Mouse (Mus musculus) heart, embryonic 16.5 days (tissue): ENCODE results near the gene Myh7b. TPM values are rescaled to one million over a fixed set of nuclear protein-coding genes. Genes with fewer than 3 reads are reported as not detected.

Source experiments
- ATAC-seq: fragments of 200-750 bp; cut with Nextera tagmentation; replicated peaks from 2 replicates; pipeline ENCODE4 v1.8.0; 2017; ENCODE audit warnings: moderate number of reproducible peaks; ENCODE audit not compliant: insufficient read depth, low FRiP score; ENCODE audit errors: extremely low read depth
- H3K27ac ChIP-seq: fragments of 300-500 bp; sonication (generic); 2 replicates; pipeline ENCODE4 v1.5.1; 2014; ENCODE audit warnings: mild to moderate bottlenecking, low read length, control low read depth, moderate library complexity
- H3K27me3 ChIP-seq: fragments of 300-500 bp; sonication (generic); 2 replicates; pipeline ENCODE4 v1.6.1; 2014; ENCODE audit warnings: low read length, mixed read lengths; ENCODE audit not compliant: control insufficient read depth, insufficient read depth
- H3K36me3 ChIP-seq: fragments of 300-500 bp; sonication (generic); 2 replicates; pipeline ENCODE4 v1.6.1; 2014; ENCODE audit not compliant: control insufficient read depth, insufficient read depth
- H3K4me1 ChIP-seq: fragments of 300-500 bp; sonication (generic); 2 replicates; pipeline ENCODE4 v1.6.1; 2014; ENCODE audit warnings: low read length, mixed read lengths; ENCODE audit not compliant: control insufficient read depth, insufficient read depth
- H3K4me2 ChIP-seq: fragments of 300-500 bp; sonication (generic); 2 replicates; pipeline ENCODE4 v1.6.1; 2014; ENCODE audit warnings: low read depth, mild to moderate bottlenecking, control low read depth, low read length
- H3K4me3 ChIP-seq: fragments of 300-500 bp; sonication (generic); 2 replicates; pipeline ENCODE4 v1.5.1; 2014; ENCODE audit warnings: mild to moderate bottlenecking, control low read depth, low read length
- H3K9ac ChIP-seq: fragments of 300-500 bp; sonication (generic); 2 replicates; pipeline ENCODE4 v1.6.1; 2014; ENCODE audit warnings: low read length, control low read depth
- H3K9me3 ChIP-seq: fragments of 300-500 bp; sonication (generic); replicated peaks from 2 replicates; pipeline ENCODE4 v1.6.1; 2016; ENCODE audit warnings: low read length; ENCODE audit not compliant: control insufficient read depth
- WGBS: fragments of 180-500 bp; shearing (Covaris S2); extraction: QIAGEN DNeasy Blood & Tissue Kit; methylation state at CpG from one replicate; pipeline ENCODE4 v1.1.7; 2014; 5-methylcytosine and 5-hydroxymethylcytosine counted together
- polyA plus RNA-seq: library from polyadenylated mRNA; unstranded; fragments of >200 nt; fragmentation: Nextera tagmentation; extraction: Ambion mirVana; gene quantifications from 2 replicates; pipeline ENCODE4 v1.2.1, GENCODE M21; 2015

Gene Myh7b
- polyA plus RNA-seq, 1 experiment from 2014 or later = 22.4 TPM

- no peak overlapping the region for H3K9ac ChIP-seq
- no peak for ATAC-seq
- no peak overlapping the region for H3K27ac ChIP-seq
- H3K4me1 ChIP-seq = no peaks in the 10 kb centered on the region
- H3K27me3 ChIP-seq = no peaks in the 10 kb centered on the region
- H3K36me3 ChIP-seq = peaks cover 57% of the 10 kb centered on the region
- H3K4me2 ChIP-seq = no peak overlapping the region
- no peak overlapping the region for H3K4me3 ChIP-seq
- WGBS = 80% methylated on average over 6 of the region's 6 CpGs
- H3K9me3 ChIP-seq = no peaks in the 10 kb centered on the region
Observed at GRCm38 (mm10) chr2:155655759-155656372, 44.9 kb downstream of the Myh7b start.

DNA sequence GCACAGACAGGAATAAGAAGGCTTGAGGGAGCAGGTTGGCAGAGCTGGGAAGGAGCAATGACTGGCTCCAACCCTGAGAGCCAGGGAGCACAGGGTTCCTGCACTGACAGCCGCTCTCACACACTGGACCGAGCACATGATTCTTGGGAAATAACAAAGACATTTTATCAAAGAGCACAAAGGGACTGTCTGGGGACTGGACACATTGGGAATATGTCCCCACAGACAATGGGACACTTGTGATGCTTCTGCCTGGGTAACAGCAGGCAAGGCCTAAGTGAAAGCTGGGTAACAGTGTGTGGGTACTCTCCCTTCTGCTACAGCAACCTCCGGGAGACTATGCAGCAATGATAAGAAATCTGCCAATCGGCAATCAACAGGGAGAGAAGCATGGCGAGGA, 51.4 kb downstream of the Myh7b start:
- Histone ChIP-seq H3K27me3 (no peaks in the 10 kb centered on the region), H3K27ac (no peak overlapping the region), H3K4me1 (no peaks in the 10 kb centered on the region), H3K9ac (no peak overlapping the region), H3K4me3 (no peak overlapping the region), H3K36me3 (peaks cover 49% of the 10 kb centered on the region), H3K4me2 (no peak overlapping the region), H3K9me3 (no peaks in the 10 kb centered on the region)
- 90% methylated on average over 5 of the region's 5 CpGs for WGBS
- ATAC-seq = no peak

GRCm38 (mm10) chr2:155663097-155663496, 52.1 kb downstream of the Myh7b start:
- Histone ChIP-seq H3K4me1 (no peaks in the 10 kb centered on the region), H3K27ac (no peak overlapping the region)

GRCm38 (mm10) chr2:155663910-155664460, 53.0 kb downstream of the Myh7b start:
- Histone ChIP-seq H3K27ac (no peak overlapping the region), H3K27me3 (no peaks in the 10 kb centered on the region), H3K4me1 (no peaks in the 10 kb centered on the region), H3K4me3 (no peak overlapping the region), H3K9me3 (no peaks in the 10 kb centered on the region), H3K36me3 (peaks cover 45% of the 10 kb centered on the region), H3K4me2 (no peak overlapping the region), H3K9ac (no peak overlapping the region)
- WGBS = 82% methylated on average over 6 of the region's 6 CpGs
- no peak for ATAC-seq

More at GRCm38 (mm10) chr2:155663097-155663496, 52.1 kb downstream of the Myh7b start:
- 20% methylated on average over 5 of the region's 5 CpGs for WGBS
- Histone ChIP-seq H3K36me3 (peaks cover 50% of the 10 kb centered on the region), H3K27me3 (no peaks in the 10 kb centered on the region), H3K9me3 (no peaks in the 10 kb centered on the region), H3K4me3 (no peak overlapping the region), H3K4me2 (no peak overlapping the region), H3K9ac (no peak overlapping the region)
- ATAC-seq = no peak

- H3K4me1 ChIP-seq = no peaks in the 10 kb centered on the region
- no peaks in the 10 kb centered on the region for H3K9me3 ChIP-seq
- no peak overlapping the region for H3K4me3 ChIP-seq
- ATAC-seq = no peak
- no peak overlapping the region for H3K9ac ChIP-seq
- H3K27ac ChIP-seq = no peak overlapping the region
- WGBS = 98% methylated on average over 8 of the region's 8 CpGs
- peaks cover 41% of the 10 kb centered on the region for H3K36me3 ChIP-seq
- no peaks in the 10 kb centered on the region for H3K27me3 ChIP-seq
- no peak overlapping the region for H3K4me2 ChIP-seq
Observed at GRCm38 (mm10) chr2:155667881-155668280, 56.9 kb downstream of the Myh7b start.

DNA sequence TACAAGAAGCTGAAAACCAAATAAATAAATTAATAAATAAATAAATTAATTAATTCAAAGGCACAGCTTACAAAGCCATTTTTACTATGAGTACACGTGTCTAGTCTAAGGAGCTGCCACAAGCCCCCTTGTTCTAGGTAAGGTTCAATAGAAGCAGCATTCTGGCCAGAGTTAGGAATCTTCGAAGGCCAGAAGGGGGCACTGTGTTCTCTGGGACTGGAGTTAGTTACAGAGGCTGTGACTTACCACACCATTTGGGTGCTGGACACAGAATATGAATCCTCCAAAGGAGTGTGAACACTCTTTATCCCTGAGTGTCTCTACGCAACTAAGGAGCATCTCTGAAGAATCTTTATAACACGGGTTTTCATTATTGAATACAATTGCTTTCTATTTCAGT, 57.4 kb downstream of the Myh7b start:
- WGBS = 82% methylated on average over 4 of the region's 4 CpGs
- ATAC-seq = no peak
- Histone ChIP-seq H3K4me1 (no peaks in the 10 kb centered on the region), H3K4me2 (no peak overlapping the region), H3K4me3 (no peak overlapping the region), H3K9me3 (no peaks in the 10 kb centered on the region), H3K9ac (no peak overlapping the region), H3K27me3 (no peaks in the 10 kb centered on the region), H3K36me3 (peaks cover 39% of the 10 kb centered on the region), H3K27ac (no peak overlapping the region)

DNA sequence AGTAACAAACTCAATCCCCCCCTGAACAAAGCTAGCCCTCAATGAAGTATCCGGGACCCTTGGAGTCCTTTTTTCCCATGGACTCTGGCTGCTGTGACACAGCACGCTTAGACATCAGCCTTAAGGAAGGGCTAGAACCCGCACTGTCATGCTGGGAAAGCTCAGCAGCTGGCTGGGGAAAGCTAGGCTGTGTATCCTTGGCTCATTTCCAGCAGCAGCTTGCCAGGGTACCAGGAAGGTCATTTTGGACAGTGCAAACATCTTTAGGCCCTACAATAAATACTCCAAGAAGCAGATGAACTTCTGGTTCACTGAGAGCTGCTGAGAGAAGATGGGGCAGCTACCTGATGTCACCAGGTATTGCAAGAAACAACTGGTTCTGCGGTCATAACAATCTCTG, 60.2 kb downstream of the Myh7b start:
- H3K9ac ChIP-seq = no peak overlapping the region
- WGBS = 71% methylated on average over 4 of the region's 4 CpGs

DNA sequence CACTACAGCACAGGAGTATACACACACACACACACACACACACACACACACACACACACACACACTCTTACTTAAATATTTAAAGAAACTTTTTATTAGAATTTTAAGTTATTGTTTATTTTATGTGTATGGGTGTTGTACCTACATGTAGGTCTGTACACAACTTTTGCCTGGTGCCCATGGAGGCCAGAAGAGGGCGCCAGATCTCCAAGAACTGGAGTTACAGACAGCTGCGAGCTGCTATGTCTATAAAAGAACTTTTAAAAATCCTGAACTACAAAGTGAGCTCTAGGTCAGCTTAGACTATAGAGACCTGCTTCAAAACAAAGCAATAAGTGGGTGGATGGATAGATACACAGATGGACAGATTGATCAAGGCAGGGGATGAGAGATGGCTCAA, 62.5 kb downstream of the Myh7b start:
- H3K27me3 ChIP-seq = no peaks in the 10 kb centered on the region
- WGBS = 39% methylated on average over 2 of the region's 2 CpGs
- no peaks in the 10 kb centered on the region for H3K4me1 ChIP-seq
- no peaks in the 10 kb centered on the region for H3K9me3 ChIP-seq
- H3K36me3 ChIP-seq = peaks cover 16% of the 10 kb centered on the region
- H3K4me3 ChIP-seq = no peak overlapping the region
- H3K4me2 ChIP-seq = no peak overlapping the region
- no peak overlapping the region for H3K27ac ChIP-seq
- no peak overlapping the region for H3K9ac ChIP-seq
- ATAC-seq = no peak

More for the DNA sequence above, 60.2 kb downstream of the Myh7b start:
- Histone ChIP-seq H3K36me3 (peaks cover 25% of the 10 kb centered on the region), H3K27me3 (no peaks in the 10 kb centered on the region), H3K4me3 (no peak overlapping the region), H3K4me1 (no peaks in the 10 kb centered on the region), H3K27ac (no peak overlapping the region), H3K9me3 (no peaks in the 10 kb centered on the region), H3K4me2 (no peak overlapping the region)
- ATAC-seq = no peak

DNA sequence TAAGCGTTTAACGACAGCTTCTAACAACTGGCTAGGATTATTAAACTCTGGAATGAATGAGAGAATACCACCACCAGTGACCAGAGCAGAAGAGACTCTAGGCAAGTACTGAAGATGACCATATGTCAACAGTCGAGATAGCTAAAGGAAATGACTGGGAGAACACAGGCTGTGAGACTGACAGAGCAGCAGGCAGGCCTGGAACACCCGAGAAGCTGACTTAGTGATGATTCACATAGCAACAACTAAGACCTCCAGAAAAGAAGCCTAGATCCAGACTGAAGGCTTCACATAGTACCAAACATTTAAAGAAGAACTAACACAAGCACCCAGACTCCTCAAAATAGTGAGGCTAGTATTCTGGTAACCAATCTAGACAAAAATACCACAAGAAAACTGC, 64.1 kb downstream of the Myh7b start:
- Histone ChIP-seq H3K4me3 (no peak overlapping the region), H3K36me3 (peaks cover 16% of the 10 kb centered on the region), H3K9ac (no peak overlapping the region), H3K27ac (no peak overlapping the region), H3K27me3 (no peaks in the 10 kb centered on the region), H3K9me3 (no peaks in the 10 kb centered on the region), H3K4me1 (no peaks in the 10 kb centered on the region), H3K4me2 (no peak overlapping the region)
- ATAC-seq = no peak
- 48% methylated on average over 4 of the region's 4 CpGs for WGBS
